8 mouse cellular contexts compared by ENCODE assay signal in the genomic region with DNA sequence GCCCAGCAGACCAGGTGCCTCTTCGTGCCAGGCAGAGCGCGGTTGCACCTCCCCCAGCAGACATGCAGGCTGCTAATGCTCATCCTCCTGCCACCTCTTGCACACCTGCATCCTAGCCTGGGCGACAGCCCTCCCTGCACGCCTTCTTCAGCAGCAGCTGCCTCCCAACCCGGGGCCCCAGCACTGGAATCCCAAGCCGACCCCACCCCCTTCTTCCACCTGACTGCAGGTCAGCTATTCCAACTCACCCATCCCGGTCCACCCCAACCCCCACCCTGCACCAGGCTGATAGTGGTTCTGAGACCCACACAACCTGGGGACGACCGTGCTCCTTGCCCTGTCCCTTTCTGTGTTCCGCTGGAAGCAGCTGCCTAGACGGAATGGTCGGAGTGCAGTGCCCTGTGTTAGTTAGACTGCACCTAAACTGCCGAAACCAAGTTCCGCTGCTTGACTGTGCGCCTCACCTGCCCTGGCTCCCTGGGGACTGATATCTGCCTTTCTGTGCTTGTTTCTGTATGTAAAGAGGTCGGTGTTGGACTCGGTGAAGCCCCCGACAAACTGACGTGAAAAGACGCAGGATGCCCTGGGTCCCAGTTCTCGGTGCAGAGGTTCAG.
DNase-seq lines count a peak whose midpoint lies in the region; ATAC-seq and TF ChIP-seq lines count a peak whose summit lies in the region.

No protein-coding gene starts in this region.

- no peak for DNase-seq in lung, postnatal 0 days (ENCODE audit: low spot score)
- DNase-seq in lung, postnatal 25 days (ENCODE audit: low spot score): no peak
- DNase-seq in stomach, postnatal 0 days (ENCODE audit: low spot score): peak; percentile 29
- no peak for DNase-seq in ovary, postnatal 36 days (ENCODE audit: low spot score)
- DNase-seq in spleen, postnatal 4 days (ENCODE audit: low spot score in 2 of 2): no peak
- DNase-seq in yolk sac, embryonic 10.5 days (ENCODE audit: low spot score): no peak

- peak overlapping the region; percentile 96 for H3K4me2 ChIP-seq in lung, postnatal 0 days (replicated peaks; ENCODE audit: low read depth, low read length)
- peak overlapping the region; percentile 100 for H3K4me2 ChIP-seq in forebrain, embryonic 12.5 days
- H3K4me2 ChIP-seq in limb, embryonic 15.5 days: peak overlapping the region; percentile 96
- peak overlapping the region; percentile 98 for H3K4me2 ChIP-seq in stomach, postnatal 0 days (replicated peaks; ENCODE audit: low read depth)

- no peak for ATAC-seq in lung, postnatal 0 days
- ATAC-seq in forebrain, embryonic 12.5 days (ENCODE audit: low FRiP score): no peak
- ATAC-seq in limb, embryonic 15.5 days (ENCODE audit: insufficient number of reproducible peaks, low FRiP score, low TSS enrichment, low read depth): 0 out of 2 replicates have a peak, but pooled peaks have one; percentile 11
- 0 out of 2 replicates have a peak, but pooled peaks have one; percentile 15 for ATAC-seq in stomach, postnatal 0 days (ENCODE audit: low FRiP score, low TSS enrichment)

- no peaks in the 10 kb centered on the region for H3K36me3 ChIP-seq in lung, postnatal 0 days (ENCODE audit: insufficient read depth, low read length)
- no peaks in the 10 kb centered on the region for H3K36me3 ChIP-seq in forebrain, embryonic 12.5 days (replicated peaks)
- H3K36me3 ChIP-seq in limb, embryonic 15.5 days: no peaks in the 10 kb centered on the region
- H3K36me3 ChIP-seq in stomach, postnatal 0 days (ENCODE audit: control insufficient read depth, insufficient read depth, low read length): no peaks in the 10 kb centered on the region

- peak overlapping the region; percentile 57 for H3K4me3 ChIP-seq in lung, postnatal 0 days (ENCODE audit: low read depth, low read length)
- H3K4me3 ChIP-seq in forebrain, embryonic 12.5 days (replicated peaks): peak overlapping the region; percentile 64
- peak overlapping the region; percentile 61 for H3K4me3 ChIP-seq in limb, embryonic 15.5 days
- H3K4me3 ChIP-seq in stomach, postnatal 0 days (ENCODE audit: low read depth, low read length): peak overlapping the region; percentile 62

- H3K4me1 ChIP-seq in lung, postnatal 0 days (ENCODE audit: insufficient read depth, low read depth, low read length): peaks cover 7% of the 10 kb centered on the region; the same call in 1 of the 2 replicates
- H3K4me1 ChIP-seq in forebrain, embryonic 12.5 days: peaks cover 16% of the 10 kb centered on the region
- H3K4me1 ChIP-seq in limb, embryonic 15.5 days: peaks cover 24% of the 10 kb centered on the region
- 0 out of 2 replicates have a peak, but pooled peaks cover 4% of the 10 kb centered on the region for H3K4me1 ChIP-seq in stomach, postnatal 0 days (replicated peaks; ENCODE audit: control insufficient read depth, insufficient read depth)

- H3K9me3 ChIP-seq in lung, postnatal 0 days (ENCODE audit: low read length): no peaks in the 10 kb centered on the region
- H3K9me3 ChIP-seq in forebrain, embryonic 12.5 days: no peaks in the 10 kb centered on the region
- no peaks in the 10 kb centered on the region for H3K9me3 ChIP-seq in limb, embryonic 15.5 days
- no peaks in the 10 kb centered on the region for H3K9me3 ChIP-seq in stomach, postnatal 0 days (ENCODE audit: control insufficient read depth, low read length)

- TF ChIP-seq EP300 in lung, postnatal 0 days (IDR thresholded peaks at IDR 0.05): no peak
- no peak for TF ChIP-seq EP300 in stomach, postnatal 0 days (optimal IDR thresholded peaks at IDR 0.05)

- H3K27me3 ChIP-seq in lung, postnatal 0 days (replicated peaks; ENCODE audit: insufficient read depth, low read length): peaks cover 18% of the 10 kb centered on the region
- H3K27me3 ChIP-seq in forebrain, embryonic 12.5 days: peaks cover 73% of the 10 kb centered on the region
- peaks cover 26% of the 10 kb centered on the region for H3K27me3 ChIP-seq in limb, embryonic 15.5 days
- H3K27me3 ChIP-seq in stomach, postnatal 0 days (ENCODE audit: control insufficient read depth, insufficient read depth, low read length): peaks cover 9% of the 10 kb centered on the region; the same call in 1 of the 2 replicates

- TF ChIP-seq CTCF in lung, postnatal 0 days (IDR thresholded peaks at IDR 0.05): no peak
- TF ChIP-seq CTCF in stomach, postnatal 0 days (IDR thresholded peaks at IDR 0.05; ENCODE audit: low read depth): no peak

- H3K27ac ChIP-seq in lung, postnatal 0 days (ENCODE audit: low read length): no peak overlapping the region
- no peak overlapping the region for H3K27ac ChIP-seq in forebrain, embryonic 12.5 days
- no peak overlapping the region for H3K27ac ChIP-seq in limb, embryonic 15.5 days
- H3K27ac ChIP-seq in stomach, postnatal 0 days (replicated peaks): no peak overlapping the region

- no peak overlapping the region for H3K9ac ChIP-seq in lung, postnatal 0 days (replicated peaks; ENCODE audit: low read depth)
- peak overlapping the region; percentile 55 for H3K9ac ChIP-seq in forebrain, embryonic 12.5 days
- H3K9ac ChIP-seq in limb, embryonic 15.5 days: peak overlapping the region; percentile 51; the same call in 1 of the 2 replicates
- H3K9ac ChIP-seq in stomach, postnatal 0 days (ENCODE audit: low read length): peak overlapping the region; percentile 61; the same call in 1 of the 2 replicates

- WGBS in lung, postnatal 0 days: 4% methylated on average over 22 of the region's 22 CpGs
- 4% methylated on average over 22 of the region's 22 CpGs for WGBS in forebrain, embryonic 12.5 days
- 6% methylated on average over 22 of the region's 22 CpGs for WGBS in limb, embryonic 15.5 days
- 12% methylated on average over 22 of the region's 22 CpGs for WGBS in stomach, postnatal 0 days

Comparison
In these comparisons a context has a peak if more than half of its experiments do, and no peak if none do; other contexts are left out.
1. ATAC-seq: peak in limb, embryonic 15.5 days (single experiment) and stomach, postnatal 0 days (single experiment); none in lung, postnatal 0 days (single experiment) and forebrain, embryonic 12.5 days (single experiment).
2. Peak in every context shown above with its lines, with median percentiles within 50 percentile points of each other: H3K4me2 ChIP-seq and H3K4me3 ChIP-seq.